Mouse (Mus musculus): ENCODE results near the gene Ube2m.
"Not testable (repeated sequence)": the region's sequence is repeated elsewhere in the genome, so short reads cannot be mapped to it uniquely, and the experiment has no call there.

Gene Ube2m

GRCm38 (mm10) chr7:13037901-13038555, at the start of gene Ube2m:
TSS of gene Ube2m (minus strand) at chr7:13038275.
- DNase-seq (ENCODE audit: low read depth, low spot score): no peak

GRCm38 (mm10) chr7:13072293-13072692, 34.2 kb upstream of the Ube2m start:
- no peak for DNase-seq (ENCODE audit: low read depth, low spot score)

- not testable (repeated sequence) for DNase-seq (ENCODE audit: low read depth, low spot score)
Measured at GRCm38 (mm10) chr7:13063399-13063798, 25.3 kb upstream of the Ube2m start.

GRCm38 (mm10) chr7:13059536-13059935, 21.5 kb upstream of the Ube2m start:
- DNase-seq (ENCODE audit: low read depth, low spot score): no peak

GRCm38 (mm10) chr7:13056913-13057700, 19.0 kb upstream of the Ube2m start:
- no peak for DNase-seq (ENCODE audit: low read depth, low spot score)

GRCm38 (mm10) chr7:13054287-13055010, 16.4 kb upstream of the Ube2m start, which contains the start of gene Mzf1:
TSS of gene Mzf1 (minus strand) at chr7:13054764.
- peak; percentile 92 for DNase-seq (ENCODE audit: low read depth, low spot score)

GRCm38 (mm10) chr7:13053961-13054286, 15.8 kb upstream of the Ube2m start:
- no peak for DNase-seq (ENCODE audit: low read depth, low spot score)

GRCm38 (mm10) chr7:13053501-13053900, 15.4 kb upstream of the Ube2m start:
- no peak for DNase-seq (ENCODE audit: low read depth, low spot score)

GRCm38 (mm10) chr7:13053001-13053400, 14.9 kb upstream of the Ube2m start:
- no peak for DNase-seq (ENCODE audit: low read depth, low spot score)

- DNase-seq (ENCODE audit: low read depth, low spot score): no peak
Measured at GRCm38 (mm10) chr7:13046084-13046483, 8.0 kb upstream of the Ube2m start.

GRCm38 (mm10) chr7:13044254-13044625, 6.2 kb upstream of the Ube2m start:
- no peak for DNase-seq (ENCODE audit: low read depth, low spot score)

- no peak for DNase-seq (ENCODE audit: low read depth, low spot score)
Measured at GRCm38 (mm10) chr7:13043445-13044253, 5.6 kb upstream of the Ube2m start.

- DNase-seq (ENCODE audit: low read depth, low spot score): no peak
Measured at GRCm38 (mm10) chr7:13043120-13043444, 5.0 kb upstream of the Ube2m start.

GRCm38 (mm10) chr7:13042511-13042910, 4.4 kb upstream of the Ube2m start:
- DNase-seq (ENCODE audit: low read depth, low spot score): no peak

GRCm38 (mm10) chr7:13041256-13041655, 3.2 kb upstream of the Ube2m start:
- DNase-seq (ENCODE audit: low read depth, low spot score): no peak

GRCm38 (mm10) chr7:13039181-13039580, 1.1 kb upstream of the Ube2m start:
- no peak for DNase-seq (ENCODE audit: low read depth, low spot score)

GRCm38 (mm10) chr7:13038621-13039169, 620 bp upstream of the Ube2m start:
- DNase-seq (ENCODE audit: low read depth, low spot score): no peak

- DNase-seq (ENCODE audit: low read depth, low spot score): no peak
Measured at GRCm38 (mm10) chr7:13037366-13037765, 709 bp downstream of the Ube2m start.

GRCm38 (mm10) chr7:13036806-13037205, 1.3 kb downstream of the Ube2m start:
- DNase-seq (ENCODE audit: low read depth, low spot score): no peak

GRCm38 (mm10) chr7:13035211-13035855, 2.7 kb downstream of the Ube2m start:
- no peak for DNase-seq (ENCODE audit: low read depth, low spot score)

Measured in WW6 (cell line).